Mouse (Mus musculus): ENCODE measurements at regions not wholly inside any gene's neighbourhood (a gene's known extent, or its start where the extent isn't known, plus 50 kb on each side); places are given as distances from the start of the nearest gene placed in this dataset.
"Not testable (repeated sequence)": the region's sequence is repeated elsewhere in the genome, so short reads cannot be mapped to it uniquely, and the experiment has no call there.

DNA sequence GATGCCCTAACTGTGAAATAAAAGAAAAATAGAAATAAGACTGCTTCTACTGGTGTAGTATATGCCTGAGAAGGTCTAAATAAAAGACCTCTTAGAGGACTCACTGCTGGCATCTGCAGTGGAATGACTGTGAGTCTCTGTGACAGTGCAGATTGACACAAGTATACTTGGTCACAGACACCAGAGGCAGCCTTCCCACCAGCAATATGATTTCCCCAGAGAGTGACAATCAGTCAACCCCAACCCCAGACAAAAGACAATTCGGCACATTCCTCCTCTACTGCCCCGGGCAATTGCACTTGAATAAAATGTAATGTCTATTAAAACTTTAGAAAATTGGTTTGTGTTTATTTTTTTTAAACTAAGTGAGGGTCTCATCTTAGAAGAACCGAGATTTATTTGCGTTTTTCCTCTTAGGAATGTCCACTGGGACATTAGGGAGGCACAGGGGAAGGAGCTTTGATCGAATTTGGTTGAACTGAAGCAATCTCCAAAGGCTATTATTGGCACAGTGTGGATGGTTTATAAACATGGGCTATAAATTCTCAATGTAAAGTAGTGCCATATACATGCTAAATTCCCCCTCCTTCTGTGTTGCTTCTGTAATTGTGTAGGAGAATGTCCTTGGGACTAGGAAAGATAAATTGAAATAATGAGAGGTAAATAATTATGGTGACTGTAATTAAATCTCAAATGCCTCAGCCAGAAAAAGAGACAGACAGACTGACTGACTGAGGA lies 123.0 kb upstream of the Lnx1 start:
- no peak for DNase-seq

DNA sequence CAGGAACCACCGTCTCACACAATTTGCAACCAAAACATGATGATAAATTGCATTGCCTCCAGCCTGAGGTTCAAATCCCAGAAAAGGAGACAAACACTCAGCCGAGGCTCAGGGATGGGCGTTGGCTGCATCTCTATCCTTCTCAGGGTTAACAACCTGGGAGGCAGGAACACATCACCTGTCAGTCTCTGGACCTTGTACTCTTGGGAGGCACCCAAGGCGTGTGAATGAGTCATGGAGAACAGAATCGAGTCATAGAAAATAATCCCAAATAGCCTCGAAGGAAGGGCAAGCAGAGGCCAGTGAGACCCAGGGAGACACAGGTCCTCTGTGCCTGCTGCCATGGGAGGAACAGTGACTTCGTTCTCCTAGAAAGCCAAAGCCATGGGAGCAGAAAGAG lies 121.0 kb upstream of the Lnx1 start:
- DNase-seq = no peak

DNA sequence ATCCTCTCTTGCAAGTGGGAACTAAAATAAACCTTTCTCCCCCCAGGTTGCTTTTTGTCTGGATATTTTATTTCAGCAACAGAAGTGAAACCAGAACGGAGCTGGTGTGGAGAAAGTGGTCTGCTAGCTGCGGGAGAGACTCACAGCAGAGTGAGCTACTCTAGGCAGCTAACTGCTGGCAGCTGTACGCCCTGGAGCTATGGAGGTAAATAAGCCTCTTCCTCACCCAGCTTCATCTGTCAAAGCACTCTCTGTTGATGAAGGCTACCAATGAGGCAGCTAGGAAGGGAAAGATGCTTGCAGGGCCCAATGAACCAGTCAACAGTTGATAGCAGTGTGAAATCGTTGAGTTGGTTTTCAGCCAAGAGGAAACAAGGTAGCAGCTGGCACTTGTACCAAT lies 119.3 kb upstream of the Lnx1 start:
- DNase-seq = no peak

GRCm38 (mm10) chr5:74816523-74816922 lies 113.8 kb upstream of the Lnx1 start:
- no peak for DNase-seq

DNA sequence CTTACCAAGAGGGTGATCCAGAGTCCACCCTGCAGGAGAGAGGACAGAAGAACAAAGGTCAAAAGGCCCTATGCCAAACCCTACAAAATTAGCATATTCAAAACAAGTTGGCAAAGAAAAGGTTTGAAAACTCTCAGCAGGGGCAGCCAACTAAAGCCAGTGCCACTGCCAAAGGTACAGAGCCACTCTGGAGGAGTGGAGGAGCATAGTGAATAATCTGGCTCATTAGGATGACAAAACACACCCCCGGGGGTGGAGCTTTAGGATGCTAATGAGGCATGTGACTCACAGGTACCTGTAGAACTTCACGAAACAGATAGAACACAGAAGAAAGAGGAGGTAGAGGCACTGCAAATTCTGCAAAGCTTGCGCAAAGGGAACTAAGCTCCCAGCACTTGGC lies 110.7 kb upstream of the Lnx1 start:
- no peak for DNase-seq

DNA sequence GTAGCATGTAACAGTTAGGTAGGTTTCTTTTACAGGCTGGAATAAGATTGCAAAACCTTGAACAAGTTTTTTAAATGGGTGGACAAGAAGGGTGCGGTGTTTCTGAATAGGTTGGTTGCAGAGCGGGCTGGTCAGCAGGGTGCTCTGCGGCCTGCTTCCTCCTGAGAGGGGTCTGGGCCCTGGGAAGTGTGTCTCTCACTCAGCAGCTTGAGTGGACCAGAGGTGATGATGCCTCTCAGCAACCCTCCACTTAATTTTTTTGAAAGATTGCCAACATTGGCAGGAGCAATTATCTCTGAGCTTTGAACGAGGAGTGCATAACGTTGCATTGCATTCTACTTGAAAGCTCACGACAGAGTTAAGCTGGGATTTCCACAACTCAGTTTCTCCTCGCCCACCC lies 108.3 kb upstream of the Lnx1 start:
- no peak for DNase-seq

DNA sequence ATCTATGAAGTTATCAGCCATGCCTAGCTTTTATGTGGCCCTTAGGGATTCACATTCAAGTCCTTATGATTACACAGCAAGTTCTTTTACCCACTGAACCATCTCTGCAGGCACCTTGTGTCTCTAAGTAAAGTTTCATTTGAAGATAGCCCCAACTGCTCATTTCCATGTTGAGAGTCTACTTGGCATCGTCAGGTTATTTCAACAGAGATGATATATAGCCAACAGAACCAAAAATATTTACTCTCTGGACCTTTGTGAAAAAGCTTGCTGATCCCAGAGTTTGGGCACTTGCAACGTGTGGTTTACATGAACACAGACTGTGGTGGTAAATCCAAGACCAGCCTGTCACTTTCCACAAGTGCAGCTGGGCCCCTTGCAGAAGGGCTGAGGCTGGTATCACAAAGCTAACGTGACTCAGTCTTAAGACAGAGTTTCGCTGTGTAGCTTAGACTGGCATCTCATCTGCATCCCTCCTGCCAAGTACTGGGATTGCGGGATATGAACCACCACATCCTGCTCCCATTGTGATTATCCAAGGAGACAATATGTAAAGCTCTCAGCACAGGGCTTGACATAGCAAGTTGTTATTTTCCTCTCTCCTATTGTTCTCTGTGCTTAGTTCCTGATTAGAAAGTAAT lies 105.0 kb upstream of the Lnx1 start:
- no peak for DNase-seq

GRCm38 (mm10) chr5:74801946-74802345 lies 99.2 kb upstream of the Lnx1 start:
- no peak for DNase-seq

- DNase-seq = peak; percentile 15
Observed at GRCm38 (mm10) chr5:74800351-74800750, 97.6 kb upstream of the Lnx1 start.

DNA sequence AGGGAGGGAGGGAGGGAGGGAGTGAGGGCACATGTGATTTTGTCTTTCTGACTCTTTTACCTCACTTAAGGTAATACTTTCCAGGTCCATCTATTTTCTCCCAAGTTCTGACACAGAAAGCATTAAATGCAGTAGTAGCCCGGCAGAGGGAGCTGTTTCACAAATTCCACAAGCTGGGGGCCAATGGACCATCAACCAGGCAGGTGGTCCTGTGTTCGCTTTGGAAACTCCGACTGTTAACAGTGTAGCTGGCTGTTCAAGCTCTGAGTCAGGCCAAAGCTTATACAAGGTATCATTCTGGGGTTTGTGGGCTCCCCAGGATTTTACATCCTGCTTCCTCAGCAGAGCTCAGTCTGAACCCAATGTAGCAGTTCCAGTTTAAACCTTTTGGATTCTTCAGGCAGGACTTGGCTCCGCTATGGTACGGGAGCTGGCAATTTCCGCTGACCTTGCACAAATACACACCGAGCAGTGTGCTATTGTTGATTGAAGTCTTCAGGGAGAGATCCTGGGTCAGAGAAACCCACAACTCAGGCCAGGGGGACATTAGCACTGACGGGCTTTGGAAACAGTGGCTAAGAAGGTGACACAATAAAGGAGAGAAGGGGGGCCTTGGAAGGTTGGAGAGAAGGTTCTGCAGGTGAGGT lies 93.8 kb upstream of the Lnx1 start:
- peak; percentile 32 for DNase-seq

DNA sequence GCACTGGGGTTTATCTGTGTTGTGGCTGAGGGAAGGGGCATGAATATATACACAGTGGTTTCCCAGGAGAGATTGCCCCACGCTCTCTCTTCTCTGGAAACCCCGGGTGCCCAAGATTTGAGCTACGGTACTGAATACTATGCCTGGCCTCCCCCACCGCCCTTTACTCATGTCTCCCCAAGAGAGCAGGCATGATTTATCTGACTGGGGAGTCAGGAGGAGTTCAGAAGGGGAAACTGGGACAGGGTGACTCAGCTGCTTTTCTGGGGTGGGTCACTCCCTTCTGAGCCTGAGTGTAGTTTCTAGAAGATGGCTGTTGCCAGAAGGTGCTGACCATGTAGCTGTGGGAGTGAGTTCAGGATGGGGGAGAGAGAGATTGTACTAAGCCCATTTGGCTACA lies 92.0 kb upstream of the Lnx1 start:
- DNase-seq = no peak

DNA sequence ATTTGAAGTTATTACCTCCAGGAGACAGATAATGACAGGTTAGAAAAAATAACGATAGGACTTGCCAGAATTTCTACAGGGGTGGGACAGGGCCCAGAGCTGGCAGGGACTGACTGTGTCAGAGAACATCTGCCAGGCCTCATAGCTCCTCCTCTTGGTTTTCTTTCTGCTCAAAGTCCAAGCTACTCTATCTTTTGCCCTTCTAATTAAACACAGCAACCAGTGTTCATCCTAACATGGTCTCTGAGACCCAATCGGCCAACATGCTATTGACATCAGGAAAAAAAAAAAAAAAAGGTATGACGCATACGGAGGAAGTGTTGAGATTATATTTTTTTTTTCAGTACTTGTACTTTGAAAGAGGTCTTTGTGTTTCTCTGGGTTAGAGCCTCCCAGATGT lies 90.7 kb upstream of the Lnx1 start:
- DNase-seq = no peak

DNA sequence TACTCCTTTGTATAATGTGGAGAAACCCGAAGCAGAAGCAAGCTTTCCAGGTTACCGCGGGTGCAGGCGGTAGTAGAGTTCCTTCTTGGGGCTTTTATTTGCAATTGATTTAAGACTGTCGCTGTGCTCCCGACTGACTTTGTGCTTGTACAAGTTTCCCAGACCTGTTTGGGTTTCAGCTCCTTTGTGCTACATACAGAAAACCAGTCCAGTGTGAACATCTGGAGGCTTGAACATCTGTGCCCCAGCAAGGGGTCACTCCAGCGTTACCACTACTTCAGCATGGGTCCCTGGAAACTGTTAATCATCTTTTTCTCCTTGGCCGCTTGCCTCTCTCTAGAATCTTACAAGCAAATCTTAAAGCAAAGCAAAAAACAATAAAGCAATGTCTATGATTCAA lies 90.2 kb upstream of the Lnx1 start:
- DNase-seq = no peak

DNA sequence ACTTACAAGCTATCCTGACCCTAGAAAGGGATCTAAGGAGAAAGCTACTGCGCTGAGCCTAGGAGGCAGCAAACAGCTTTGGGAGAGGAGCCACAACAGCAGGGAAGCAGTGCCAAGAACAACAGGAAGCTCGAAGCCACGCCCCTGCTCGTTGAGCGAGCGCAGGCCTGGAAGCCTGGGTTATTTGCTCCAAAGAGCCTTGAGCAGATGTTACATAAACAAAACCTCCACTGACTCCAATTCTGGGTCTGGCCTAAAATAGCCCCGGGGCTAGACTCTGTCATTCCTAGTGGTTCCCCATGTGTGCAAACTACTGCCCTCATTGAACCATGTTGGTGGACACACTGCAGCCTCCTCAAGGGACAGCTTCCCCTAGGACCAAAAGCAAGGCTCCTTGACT lies 89.6 kb upstream of the Lnx1 start:
- peak; percentile 59 for DNase-seq

DNA sequence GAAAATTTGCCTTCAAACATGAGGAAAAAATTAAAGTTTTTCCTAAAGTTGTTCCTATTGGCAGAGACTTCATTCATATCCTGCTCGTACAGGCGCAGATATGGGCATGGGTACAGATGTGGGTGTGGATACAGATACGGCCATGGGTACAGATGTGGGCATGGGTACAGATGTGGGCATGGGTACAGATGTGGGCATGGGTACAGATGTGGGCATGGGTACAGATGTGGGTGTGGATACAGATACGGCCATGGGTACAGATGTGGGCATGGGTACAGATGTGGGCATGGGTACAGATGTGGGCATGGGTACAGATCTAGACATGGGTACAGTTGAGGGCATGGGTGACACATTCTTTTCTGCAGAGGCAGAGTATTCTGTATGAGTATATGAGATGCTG lies 87.8 kb upstream of the Lnx1 start:
- DNase-seq = not testable (repeated sequence)

DNA sequence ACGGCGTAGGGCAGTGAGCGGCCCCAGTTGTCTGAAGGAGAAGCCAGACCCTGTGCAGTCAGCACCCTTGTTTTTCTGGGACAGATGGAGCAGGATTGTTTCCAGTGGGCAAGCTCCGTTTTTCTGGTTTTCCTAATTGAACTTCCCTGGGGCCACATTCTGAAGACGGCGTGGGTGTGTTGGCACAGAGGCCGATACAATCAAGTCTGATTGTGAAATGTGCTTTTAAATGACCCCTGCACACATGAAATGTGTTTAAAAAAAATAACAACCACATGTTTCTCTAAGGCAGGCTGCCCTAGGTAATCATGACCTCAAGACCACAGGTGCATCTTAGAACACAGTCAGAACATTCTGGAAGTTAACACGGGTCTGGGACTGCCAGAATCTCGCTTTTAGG lies 81.2 kb upstream of the Lnx1 start:
- no peak for DNase-seq

- DNase-seq = no peak
Observed at GRCm38 (mm10) chr5:74778076-74778465, 75.4 kb upstream of the Lnx1 start.

- no peak for DNase-seq
Observed at GRCm38 (mm10) chr5:74777381-74778075, 74.8 kb upstream of the Lnx1 start.

DNA sequence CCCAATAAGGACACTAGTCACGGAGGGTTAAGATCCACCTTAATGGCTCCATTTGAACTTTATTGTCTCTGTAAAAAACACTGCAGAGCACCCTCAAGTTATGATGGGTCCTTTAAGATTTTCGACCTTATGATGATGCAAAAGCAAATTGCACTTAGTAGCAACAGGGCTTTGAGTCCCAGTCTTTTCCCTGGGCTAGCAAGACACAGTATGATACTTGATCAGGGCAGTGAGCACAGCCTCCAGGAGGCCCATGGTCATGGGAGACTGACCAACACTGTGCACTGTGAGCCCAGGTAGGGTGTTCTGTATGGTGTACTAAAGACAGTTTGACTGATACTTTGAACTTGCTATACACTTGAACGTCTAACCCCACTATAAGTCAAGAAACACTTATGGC lies 73.4 kb upstream of the Lnx1 start:
- DNase-seq = no peak

DNA sequence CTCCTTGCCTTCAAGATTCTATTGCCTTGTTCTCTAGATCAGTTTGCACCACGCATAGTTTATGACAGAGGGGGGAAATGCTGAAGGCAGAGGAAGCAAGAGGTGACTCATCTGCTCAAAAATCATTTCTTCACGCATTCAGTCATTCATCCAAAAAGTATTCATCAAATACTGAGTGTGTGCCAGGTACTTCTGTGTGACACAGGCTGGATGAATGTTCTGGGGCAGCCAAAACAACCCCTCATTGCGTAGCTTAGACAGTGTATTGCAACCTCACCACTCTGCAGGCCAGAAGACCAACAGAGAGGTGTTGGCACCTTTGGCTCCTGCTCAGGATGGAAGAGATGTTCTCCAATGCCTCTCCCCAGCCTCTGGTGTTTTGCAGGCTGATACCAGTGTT lies 72.9 kb upstream of the Lnx1 start:
- no peak for DNase-seq

DNA sequence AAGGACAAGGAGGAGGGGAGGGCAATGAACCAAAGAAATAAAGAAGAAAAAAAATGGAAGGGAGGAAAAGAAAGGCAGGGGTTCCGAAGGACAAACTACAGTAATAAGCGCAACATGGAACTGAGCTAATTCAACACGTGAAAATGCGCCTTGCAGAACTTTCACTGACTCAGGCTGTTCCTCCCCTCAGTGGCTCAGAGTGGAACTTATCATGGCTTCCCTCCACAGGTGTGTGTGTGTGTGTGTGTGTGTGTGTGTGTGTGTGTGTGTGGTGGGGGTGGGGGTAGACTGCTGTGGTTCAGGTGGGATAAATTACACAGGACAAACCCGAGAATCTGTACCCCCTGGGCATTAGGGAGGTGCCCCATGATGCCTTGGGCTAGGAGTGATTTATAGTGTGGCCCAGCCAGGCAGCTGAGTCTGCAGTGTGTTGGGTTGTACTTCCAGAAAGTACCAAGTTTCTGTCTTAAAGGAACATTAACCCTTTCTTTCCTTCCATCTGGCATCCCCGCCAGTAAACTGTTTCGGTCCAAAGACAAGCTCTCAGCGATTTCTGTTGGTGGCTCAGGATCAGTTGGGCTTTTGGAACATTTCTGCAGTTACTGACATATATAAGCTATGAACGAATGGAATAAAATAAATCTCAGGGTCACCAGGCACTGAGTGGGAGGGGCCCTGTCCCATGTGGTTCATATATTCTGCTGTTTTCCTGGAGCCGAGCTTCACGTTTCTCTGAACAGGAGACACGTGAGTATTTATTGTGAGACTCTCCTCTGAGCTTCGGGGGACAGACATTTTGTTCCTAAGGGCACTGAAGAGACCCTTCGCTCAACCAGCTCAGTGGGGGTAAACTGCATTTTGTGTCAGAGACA lies 71.1 kb upstream of the Lnx1 start:
- DNase-seq = no peak

DNA sequence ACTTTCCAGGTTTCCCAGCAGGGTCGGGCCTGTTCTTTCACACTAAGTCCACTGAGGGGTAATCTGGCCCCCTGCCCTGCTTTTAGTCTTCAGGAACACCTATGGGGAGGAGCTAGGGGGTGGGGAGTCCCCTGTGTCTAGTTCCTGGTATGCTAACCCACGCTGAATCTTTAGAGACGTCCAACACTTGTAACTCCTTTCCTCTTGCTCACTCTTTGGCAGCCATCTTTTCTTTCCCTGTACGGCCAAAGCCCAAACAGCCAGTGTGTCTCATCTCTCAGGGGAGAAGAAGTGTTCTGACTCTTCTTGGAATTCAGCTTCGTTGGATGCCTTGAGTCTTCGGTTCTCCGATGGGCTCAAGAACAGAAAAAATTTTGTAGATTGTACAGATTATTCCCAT lies 68.4 kb upstream of the Lnx1 start:
- no peak for DNase-seq

DNA sequence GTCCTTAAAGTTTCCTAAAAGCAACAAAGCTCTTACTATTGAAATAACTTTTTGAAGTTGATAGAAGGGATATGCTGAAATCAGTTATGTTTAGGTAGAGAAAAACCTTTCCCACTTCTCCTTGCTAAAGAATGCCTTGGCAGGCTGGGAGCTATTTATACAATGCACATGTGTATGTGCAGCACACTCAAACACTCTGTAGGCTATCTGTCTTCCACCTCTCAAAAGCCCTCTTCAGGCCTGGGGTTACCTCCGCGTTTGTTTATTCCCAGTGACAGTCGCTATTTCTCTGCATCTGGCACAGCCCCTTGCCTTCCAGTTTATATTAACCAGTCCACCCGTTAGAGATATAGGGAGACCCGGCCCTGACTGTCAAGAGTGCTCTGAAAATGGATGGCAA lies 66.3 kb upstream of the Lnx1 start:
- DNase-seq = no peak
